Mouse (Mus musculus) cerebellum, adult 9-10 months (tissue): ENCODE results near the gene Tes.

Experiments
- DNase-seq: peaks from one replicate; pipeline ENCODE4 v3.0.0; 2022

Tes gene

GRCm38 (mm10) chr6:17079304-17079703 is 14.4 kb downstream of the Tes start:
- no peak for DNase-seq

- no peak for DNase-seq
Measured at GRCm38 (mm10) chr6:17079826-17080225, 14.9 kb downstream of the Tes start.

- no peak for DNase-seq
Measured at GRCm38 (mm10) chr6:17082238-17082637, 17.3 kb downstream of the Tes start.

GRCm38 (mm10) chr6:17082800-17083199 is 17.9 kb downstream of the Tes start:
- no peak for DNase-seq

GRCm38 (mm10) chr6:17087485-17087884 is 22.5 kb downstream of the Tes start:
- peak; percentile 8 for DNase-seq

- no peak for DNase-seq
Measured at GRCm38 (mm10) chr6:17097301-17097700, 32.4 kb downstream of the Tes start.

- DNase-seq: no peak
Measured at GRCm38 (mm10) chr6:17098559-17098958, 33.6 kb downstream of the Tes start.

GRCm38 (mm10) chr6:17099477-17100130 is 34.7 kb downstream of the Tes start:
- no peak for DNase-seq

- DNase-seq: peak; percentile 52
Measured at GRCm38 (mm10) chr6:17105714-17106113, 40.8 kb downstream of the Tes start.

GRCm38 (mm10) chr6:17106493-17106892 is 41.5 kb downstream of the Tes start:
- DNase-seq: no peak

GRCm38 (mm10) chr6:17109204-17109603 is 44.3 kb downstream of the Tes start:
- no peak for DNase-seq

- DNase-seq: no peak
Measured at GRCm38 (mm10) chr6:17110564-17111100, 45.7 kb downstream of the Tes start.

GRCm38 (mm10) chr6:17112081-17112480 is 47.1 kb downstream of the Tes start:
- no peak for DNase-seq

GRCm38 (mm10) chr6:17112990-17113389 is 48.0 kb downstream of the Tes start:
- DNase-seq: no peak

- no peak for DNase-seq
Measured at GRCm38 (mm10) chr6:17114588-17114987, 49.6 kb downstream of the Tes start.

- no peak for DNase-seq
Measured at GRCm38 (mm10) chr6:17115046-17115790, 50.3 kb downstream of the Tes start.

GRCm38 (mm10) chr6:17119521-17120232 is 54.7 kb downstream of the Tes start:
- DNase-seq: no peak

- no peak for DNase-seq
Measured at GRCm38 (mm10) chr6:17140021-17140420, 75.1 kb downstream of the Tes start.

GRCm38 (mm10) chr6:17142577-17143359 is 77.8 kb downstream of the Tes start:
- no peak for DNase-seq

- no peak for DNase-seq
Measured at GRCm38 (mm10) chr6:17151071-17151715, 86.2 kb downstream of the Tes start.

- no peak for DNase-seq
Measured at GRCm38 (mm10) chr6:17152551-17152950, 87.6 kb downstream of the Tes start.
